Mouse (Mus musculus) hindbrain, embryonic 12.5 days (tissue): ENCODE measurements around the gene Ehbp1. TPM values are rescaled to one million over a fixed set of nuclear protein-coding genes. Genes with fewer than 3 reads are reported as not detected.
A peak's percentile ranks its signal among the peaks of the same experiment; 100 is the strongest.

Source experiments
- ATAC-seq: fragments of 200-750 bp; cut with Nextera tagmentation; 2 replicates; pipeline ENCODE4 v1.8.0; 2017; ENCODE audit warnings: moderate TSS enrichment; ENCODE audit not compliant: low FRiP score
- H3K27ac ChIP-seq: fragments of 300-500 bp; sonication (generic); 2 replicates; pipeline ENCODE4 v1.5.1; 2016; ENCODE audit warnings: mild to moderate bottlenecking
- H3K27me3 ChIP-seq: fragments of 300-500 bp; sonication (generic); 2 replicates; pipeline ENCODE4 v1.6.1; 2016; ENCODE audit warnings: mild to moderate bottlenecking
- H3K36me3 ChIP-seq: fragments of 300-500 bp; sonication (generic); 2 replicates; pipeline ENCODE4 v1.6.1; 2016; ENCODE audit warnings: mild to moderate bottlenecking
- H3K4me1 ChIP-seq: fragments of 300-500 bp; sonication (generic); 2 replicates; pipeline ENCODE4 v1.6.1; 2016
- H3K4me2 ChIP-seq: fragments of 300-500 bp; sonication (generic); replicated peaks from 2 replicates; pipeline ENCODE4 v1.6.1; 2016; ENCODE audit warnings: mild to moderate bottlenecking
- H3K4me3 ChIP-seq: fragments of 300-500 bp; sonication (generic); 2 replicates; pipeline ENCODE4 v1.5.1; 2016; ENCODE audit warnings: mild to moderate bottlenecking
- H3K9ac ChIP-seq: fragments of 300-500 bp; sonication (generic); 2 replicates; pipeline ENCODE4 v1.6.1; 2016; ENCODE audit warnings: mild to moderate bottlenecking, moderate library complexity
- H3K9me3 ChIP-seq: fragments of 300-500 bp; sonication (generic); replicated peaks from 2 replicates; pipeline ENCODE4 v1.6.1; 2016; ENCODE audit warnings: mild to moderate bottlenecking
- WGBS: fragments of 180-500 bp; shearing (Covaris S2); methylation state at CpG from one replicate; pipeline ENCODE4 v1.1.7; 2016; 5-methylcytosine and 5-hydroxymethylcytosine counted together
- polyA plus RNA-seq: library from polyadenylated mRNA; unstranded; fragments of >200 nt; fragmentation: Nextera tagmentation; extraction: Ambion mirVana; gene quantifications from 2 replicates; pipeline ENCODE4 v1.2.1, GENCODE M21; 2016

Ehbp1 gene
- polyA plus RNA-seq, 1 experiment from 2014 or later, result 19.6 TPM

GRCm38 (mm10) chr11:21994377-21995370 is 347.4 kb downstream of the Ehbp1 start:
- no peak overlapping the region; the same call in 1 of the 2 replicates for H3K4me2 ChIP-seq
- no peaks in the 10 kb centered on the region for H3K36me3 ChIP-seq
- H3K4me1 ChIP-seq, result peaks cover 18% of the 10 kb centered on the region
- WGBS, result 3% methylated on average over 34 of the region's 34 CpGs
- H3K27ac ChIP-seq, result no peak overlapping the region
- no peak for ATAC-seq
- H3K27me3 ChIP-seq, result peaks cover 86% of the 10 kb centered on the region
- no peak overlapping the region for H3K9ac ChIP-seq
- H3K4me3 ChIP-seq, result no peak overlapping the region
- no peaks in the 10 kb centered on the region for H3K9me3 ChIP-seq

- Histone ChIP-seq H3K27me3 (peaks cover 86% of the 10 kb centered on the region), H3K36me3 (no peaks in the 10 kb centered on the region), H3K9ac (no peak overlapping the region), H3K4me3 (peak overlapping the region; percentile 18; the same call in 1 of the 2 replicates), H3K9me3 (no peaks in the 10 kb centered on the region), H3K4me2 (peak overlapping the region; percentile 26), H3K4me1 (peaks cover 18% of the 10 kb centered on the region), H3K27ac (no peak overlapping the region)
- under 1% methylated on average over 47 of the region's 47 CpGs for WGBS
- no peak for ATAC-seq
Measured at GRCm38 (mm10) chr11:21993597-21994376, 348.3 kb downstream of the Ehbp1 start.

GRCm38 (mm10) chr11:21992761-21993596 is 349.1 kb downstream of the Ehbp1 start:
- Histone ChIP-seq H3K4me3 (peak overlapping the region; percentile 18), H3K4me2 (peak overlapping the region; percentile 26), H3K9ac (no peak overlapping the region), H3K27me3 (peaks cover 86% of the 10 kb centered on the region), H3K9me3 (no peaks in the 10 kb centered on the region), H3K36me3 (no peaks in the 10 kb centered on the region), H3K4me1 (peaks cover 18% of the 10 kb centered on the region), H3K27ac (no peak overlapping the region)
- peak; percentile 32 for ATAC-seq
- WGBS, result 1% methylated on average over 96 of the region's 96 CpGs

GRCm38 (mm10) chr11:21988398-21988946 is 353.6 kb downstream of the Ehbp1 start:
- no peak for ATAC-seq
- WGBS, result 63% methylated on average over 1 of the region's 1 CpGs

GRCm38 (mm10) chr11:21985118-21985517 is 357.0 kb downstream of the Ehbp1 start:
- Histone ChIP-seq H3K27ac (no peak overlapping the region), H3K9me3 (no peaks in the 10 kb centered on the region), H3K4me1 (no peaks in the 10 kb centered on the region), H3K4me3 (no peak overlapping the region), H3K36me3 (no peaks in the 10 kb centered on the region), H3K4me2 (no peak overlapping the region), H3K27me3 (peaks cover 30% of the 10 kb centered on the region), H3K9ac (no peak overlapping the region)
- 72% methylated on average over 1 of the region's 1 CpGs for WGBS
- ATAC-seq, result no peak

More at GRCm38 (mm10) chr11:21988398-21988946, 353.6 kb downstream of the Ehbp1 start:
- Histone ChIP-seq H3K4me1 (peaks cover 7% of the 10 kb centered on the region; the same call in 1 of the 2 replicates), H3K9me3 (no peaks in the 10 kb centered on the region), H3K36me3 (no peaks in the 10 kb centered on the region), H3K9ac (no peak overlapping the region), H3K4me2 (no peak overlapping the region), H3K27ac (no peak overlapping the region), H3K4me3 (no peak overlapping the region), H3K27me3 (peaks cover 53% of the 10 kb centered on the region)

GRCm38 (mm10) chr11:21974005-21974531 is 368.0 kb downstream of the Ehbp1 start:
- no peak for ATAC-seq

GRCm38 (mm10) chr11:21973597-21973996 is 368.5 kb downstream of the Ehbp1 start:
- H3K4me2 ChIP-seq, result no peak overlapping the region
- no peak for ATAC-seq
- no peaks in the 10 kb centered on the region for H3K36me3 ChIP-seq
- H3K27ac ChIP-seq, result no peak overlapping the region
- H3K4me1 ChIP-seq, result no peaks in the 10 kb centered on the region
- H3K27me3 ChIP-seq, result no peaks in the 10 kb centered on the region
- no peak overlapping the region for H3K4me3 ChIP-seq
- no peak overlapping the region for H3K9ac ChIP-seq
- no peaks in the 10 kb centered on the region for H3K9me3 ChIP-seq
- 75% methylated on average over 3 of the region's 3 CpGs for WGBS

More at GRCm38 (mm10) chr11:21974005-21974531, 368.0 kb downstream of the Ehbp1 start:
- no peak overlapping the region for H3K4me2 ChIP-seq
- no peak overlapping the region for H3K9ac ChIP-seq
- H3K36me3 ChIP-seq, result no peaks in the 10 kb centered on the region
- H3K27ac ChIP-seq, result no peak overlapping the region
- no peaks in the 10 kb centered on the region for H3K4me1 ChIP-seq
- 77% methylated on average over 5 of the region's 5 CpGs for WGBS
- H3K9me3 ChIP-seq, result no peaks in the 10 kb centered on the region
- no peak overlapping the region for H3K4me3 ChIP-seq
- no peaks in the 10 kb centered on the region for H3K27me3 ChIP-seq

- Histone ChIP-seq H3K4me2 (no peak overlapping the region), H3K36me3 (no peaks in the 10 kb centered on the region), H3K9me3 (no peaks in the 10 kb centered on the region), H3K9ac (no peak overlapping the region), H3K27me3 (no peaks in the 10 kb centered on the region), H3K4me3 (no peak overlapping the region), H3K4me1 (no peaks in the 10 kb centered on the region), H3K27ac (no peak overlapping the region)
- WGBS, result 91% methylated on average over 3 of the region's 3 CpGs
- no peak for ATAC-seq
Measured at GRCm38 (mm10) chr11:21968922-21969321, 373.2 kb downstream of the Ehbp1 start.

Other genes starting within 250 kb of the Ehbp1 start
- gene Tmem17, start 169.8 kb upstream of the Ehbp1 start, polyA plus RNA-seq, result 17.3 and 18.8 TPM in 2 replicates